Mouse (Mus musculus) cerebellum, adult 2 months (tissue): ENCODE measurements around the gene Slamf8. TPM values are rescaled to one million over a fixed set of nuclear protein-coding genes. Genes with fewer than 3 reads are reported as not detected.
A peak's percentile ranks its signal among the peaks of the same experiment; 100 is the strongest.

Experiments used
- DNase-seq, 2 experiments: peaks; one replicate each; pipeline ENCODE4 v3.0.0; 2021
- H3K27ac ChIP-seq: fragments of 200-500 bp; 2 replicates; pipeline ENCODE4 v1.5.1; 2012; ENCODE audit warnings: low read length, control low read depth, inconsistent platforms; ENCODE audit not compliant: insufficient read depth
- H3K27me3 ChIP-seq: fragments of 200-500 bp; 2 replicates; pipeline ENCODE4 v1.6.1; 2012; ENCODE audit warnings: inconsistent platforms, mild to moderate bottlenecking, low read length, moderate library complexity; ENCODE audit not compliant: control insufficient read depth, insufficient read depth
- H3K4me1 ChIP-seq: fragments of 200-500 bp; 2 replicates; pipeline ENCODE4 v1.6.1; 2011; ENCODE audit warnings: low read length; ENCODE audit not compliant: control insufficient read depth, insufficient read depth
- H3K4me3 ChIP-seq: fragments of 200-500 bp; replicated peaks from 2 replicates; pipeline ENCODE3; 2011; ENCODE audit warnings: mild to moderate bottlenecking, low read depth, low read length, control low read depth; ENCODE audit not compliant: insufficient read depth
- CTCF ChIP-seq: fragments of 200-500 bp; IDR thresholded peaks from 2 replicates; pipeline ENCODE4 v1.5.1; 2011; ENCODE audit warnings: low read depth, mild to moderate bottlenecking, control low read depth, low read length, moderate library complexity, borderline replicate concordance; ENCODE audit not compliant: insufficient read depth
- POLR2A ChIP-seq: fragments of 200-500 bp; IDR thresholded peaks from 2 replicates; pipeline ENCODE4 v1.6.1; 2011; ENCODE audit warnings: low read length, control low read depth, borderline replicate concordance; ENCODE audit not compliant: insufficient read depth
- WGBS: fragments of 180-500 bp; shearing (Covaris S2); methylation state at CpG from one replicate; pipeline ENCODE4 v1.1.7; 2018; 5-methylcytosine and 5-hydroxymethylcytosine counted together
- polyA plus RNA-seq: library from polyadenylated mRNA; depleted of rRNA; stranded (reverse); fragments of >200 nt; gene quantifications from 2 replicates; pipeline ENCODE4 v1.2.3, GENCODE M21; 2012; rRNA removed

Gene Slamf8
- 0.07 and 0.10 TPM in 2 replicates for polyA plus RNA-seq

- Histone ChIP-seq H3K27me3 (no peaks in the 10 kb centered on the region), H3K27ac (no peak within 1 kb of the TSS), H3K4me1 (peaks cover 7% of the 10 kb centered on the region), H3K4me3 (no peak within 1 kb of the TSS)
- 46% methylated on average over 7 of the region's 7 CpGs for WGBS
- TF ChIP-seq CTCF (no peak), POLR2A (no peak)
- DNase-seq: no peak
These were observed at the start of gene Slamf8 for GRCm38 (mm10) chr1:172590385-172590784. Slamf8 (minus strand) TSS chr1:172590568.

- no peak for TF ChIP-seq CTCF
- TF ChIP-seq POLR2A: no peak
- DNase-seq: no peak
- 56% methylated on average over 2 of the region's 2 CpGs for WGBS
- H3K27ac ChIP-seq: no peak overlapping the region
- H3K27me3 ChIP-seq: no peaks in the 10 kb centered on the region
- no peak overlapping the region for H3K4me3 ChIP-seq
- no peaks in the 10 kb centered on the region for H3K4me1 ChIP-seq
These were observed 48.4 kb upstream of the Slamf8 start for GRCm38 (mm10) chr1:172638781-172639180.

GRCm38 (mm10) chr1:172637801-172638200 lies 47.4 kb upstream of the Slamf8 start:
- WGBS: 71% methylated on average over 4 of the region's 4 CpGs
- TF ChIP-seq POLR2A (no peak), CTCF (no peak)
- no peaks in the 10 kb centered on the region for H3K4me1 ChIP-seq
- H3K27ac ChIP-seq: no peak overlapping the region
- no peaks in the 10 kb centered on the region for H3K27me3 ChIP-seq
- no peak for DNase-seq
- H3K4me3 ChIP-seq: no peak overlapping the region

GRCm38 (mm10) chr1:172636266-172636665 lies 45.9 kb upstream of the Slamf8 start:
- DNase-seq: no peak
- WGBS: 89% methylated on average over 5 of the region's 5 CpGs
- H3K27ac ChIP-seq: no peak overlapping the region

GRCm38 (mm10) chr1:172635258-172635657 lies 44.9 kb upstream of the Slamf8 start:
- Histone ChIP-seq H3K27me3 (no peaks in the 10 kb centered on the region), H3K4me3 (no peak overlapping the region), H3K4me1 (no peaks in the 10 kb centered on the region), H3K27ac (no peak overlapping the region)
- no peak for DNase-seq
- no peak for TF ChIP-seq POLR2A
- TF ChIP-seq CTCF: no peak
- WGBS: 58% methylated on average over 4 of the region's 4 CpGs

More at GRCm38 (mm10) chr1:172636266-172636665, 45.9 kb upstream of the Slamf8 start:
- TF ChIP-seq POLR2A (no peak), CTCF (no peak)
- no peaks in the 10 kb centered on the region for H3K4me1 ChIP-seq
- H3K4me3 ChIP-seq: no peak overlapping the region
- H3K27me3 ChIP-seq: no peaks in the 10 kb centered on the region

GRCm38 (mm10) chr1:172634136-172634535 lies 43.8 kb upstream of the Slamf8 start:
- H3K4me1 ChIP-seq: no peaks in the 10 kb centered on the region
- no peak for DNase-seq
- no peak for TF ChIP-seq CTCF
- TF ChIP-seq POLR2A: no peak
- 90% methylated on average over 2 of the region's 2 CpGs for WGBS
- no peak overlapping the region for H3K27ac ChIP-seq
- no peaks in the 10 kb centered on the region for H3K27me3 ChIP-seq
- H3K4me3 ChIP-seq: no peak overlapping the region

GRCm38 (mm10) chr1:172632451-172633326 lies 42.3 kb upstream of the Slamf8 start, which contains the start of gene Dusp23:
Dusp23 (minus strand) TSS chr1:172632962.
- Histone ChIP-seq H3K4me3 (peak within 1 kb of the TSS; percentile 92), H3K27me3 (no peaks in the 10 kb centered on the region), H3K27ac (peak within 1 kb of the TSS; percentile 81), H3K4me1 (no peaks in the 10 kb centered on the region)
- peak; percentile 96 to 98 for DNase-seq
- TF ChIP-seq POLR2A: peak; percentile 54; the same call in 1 of the 2 replicates
- peak; percentile 94 for TF ChIP-seq CTCF
- WGBS: under 1% methylated on average over 53 of the region's 53 CpGs

- no peak overlapping the region for H3K4me3 ChIP-seq
- WGBS: 81% methylated on average over 5 of the region's 5 CpGs
These were observed 41.4 kb upstream of the Slamf8 start for GRCm38 (mm10) chr1:172631721-172632120.

More at GRCm38 (mm10) chr1:172631721-172632120, 41.4 kb upstream of the Slamf8 start:
- H3K27me3 ChIP-seq: no peaks in the 10 kb centered on the region
- DNase-seq: no peak
- H3K4me1 ChIP-seq: no peaks in the 10 kb centered on the region
- no peak for TF ChIP-seq CTCF
- TF ChIP-seq POLR2A: no peak
- no peak overlapping the region for H3K27ac ChIP-seq
